Mouse (Mus musculus): ENCODE data around the gene Pi4k2a. TPM values are rescaled to one million over a fixed set of nuclear protein-coding genes. Genes with fewer than 3 reads are reported as not detected.

Gene Pi4k2a
- total and polyA plus RNA-seq, 3 experiments: 7.0 to 23.9 (median 10.0) TPM

DNA sequence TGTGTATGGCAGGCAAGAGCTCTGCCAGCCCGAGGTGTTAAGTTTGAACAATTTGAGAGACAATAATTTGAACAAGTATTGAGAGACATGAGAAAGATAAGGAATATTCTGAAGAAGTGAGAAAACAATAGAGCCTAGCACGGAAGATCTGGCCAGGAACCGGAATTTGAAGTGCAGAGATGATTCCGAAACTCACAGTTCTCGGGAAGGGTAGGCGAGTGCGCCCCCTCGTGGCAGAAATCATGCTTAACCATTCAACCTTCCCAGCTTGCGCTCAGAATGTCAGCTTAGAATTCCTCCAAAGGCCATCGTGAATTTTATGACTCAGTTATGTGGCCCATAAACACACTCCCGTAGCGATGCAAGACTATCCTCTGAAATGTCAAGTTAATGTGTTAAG lies 75.9 kb downstream of the Pi4k2a start (continued):
- peak; percentile 63 for TF ChIP-seq ELF1 (IDR thresholded peaks at IDR 0.05; ENCODE audit: low read depth, low read length)
- no peak for TF ChIP-seq CHD2 (IDR thresholded peaks at IDR 0.05; ENCODE audit: low read length)
- TF ChIP-seq USF1 (IDR thresholded peaks at IDR 0.05; ENCODE audit: low read depth, low read length): no peak
- TF ChIP-seq RAD21 (IDR thresholded peaks at IDR 0.05; ENCODE audit: low read depth, low read length): peak; percentile 92
- TF ChIP-seq SMC3 (IDR thresholded peaks at IDR 0.05; ENCODE audit: low read depth, low read length): peak; percentile 87
- TF ChIP-seq CTCF (conservative IDR thresholded peaks at IDR 0.05 in 1 of 2, IDR thresholded peaks at IDR 0.05 in 1 of 2; ENCODE audit: low read depth in 2 of 2, low read length in 2 of 2): peak; percentile 85 to 97
- TF ChIP-seq GABPA (IDR thresholded peaks at IDR 0.05; ENCODE audit: insufficient replicate concordance, low read depth, low read length): no peak
- TF ChIP-seq PAX5 (IDR thresholded peaks at IDR 0.05; ENCODE audit: low read length): no peak
- TF ChIP-seq MEF2A (IDR thresholded peaks at IDR 0.05; ENCODE audit: borderline replicate concordance, low read depth, low read length): peak; percentile 37; the same call in 1 of the 2 replicates
- no peak for TF ChIP-seq E2F4 (IDR thresholded peaks at IDR 0.05; ENCODE audit: insufficient replicate concordance, low read depth, low read length)
- peak; percentile 48; the same call in 1 of the 2 replicates for TF ChIP-seq NELFE (IDR thresholded peaks at IDR 0.05; ENCODE audit: low read depth, low read length)
- 0 out of 2 replicates have a peak, but pooled peaks have one; percentile 31 for TF ChIP-seq NRF1 (IDR thresholded peaks at IDR 0.05; ENCODE audit: low read depth, low read length)
- TF ChIP-seq CHD1 (IDR thresholded peaks at IDR 0.05; ENCODE audit: low read depth, low read length): no peak
- 0 out of 2 replicates have a peak, but pooled peaks have one; percentile 32 for TF ChIP-seq POLR2A (IDR thresholded peaks at IDR 0.05; ENCODE audit: low read depth, low read length)

DNA sequence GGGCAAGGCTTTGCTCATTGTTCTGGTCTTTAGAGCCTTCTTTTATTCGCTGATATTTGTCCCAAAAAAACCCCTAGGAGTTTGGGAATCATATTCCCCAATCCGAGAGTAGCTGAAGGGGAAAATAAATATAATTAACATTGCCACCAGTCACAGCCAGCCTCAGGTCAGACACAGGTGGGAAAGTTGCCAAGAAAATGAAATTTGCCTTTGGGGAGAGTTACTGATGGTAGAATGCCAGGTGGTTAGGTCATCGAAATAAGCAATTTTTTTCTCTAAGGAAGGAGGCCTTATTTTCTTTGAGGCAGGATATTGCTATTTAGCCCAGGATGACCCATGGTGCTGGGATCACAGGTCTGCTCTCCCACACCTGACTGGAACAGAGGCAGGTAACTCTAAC lies 76.5 kb downstream of the Pi4k2a start:
- no peak overlapping the region for H3K4me2 ChIP-seq (ENCODE audit: insufficient read depth, low read depth, poor library complexity, severe bottlenecking)
- H3K4me1 ChIP-seq (ENCODE audit: control insufficient read depth in 1 of 2, insufficient read depth in 2 of 2): peaks cover 18 to 26% of the 10 kb centered on the region in 2 experiments
- H3K9ac ChIP-seq (ENCODE audit: insufficient read depth, low read depth): no peak overlapping the region
- TF ChIP-seq PAX5 (IDR thresholded peaks at IDR 0.05; ENCODE audit: low read length) (no peak), JUND (conservative IDR thresholded peaks at IDR 0.05; ENCODE audit: low read depth, low read length) (no peak), MAZ (IDR thresholded peaks at IDR 0.05; ENCODE audit: low read depth, low read length) (no peak), ZNF384 (IDR thresholded peaks at IDR 0.05; ENCODE audit: low read depth, low read length) (no peak), ZMIZ1 (IDR thresholded peaks at IDR 0.05; ENCODE audit: low read depth, low read length) (no peak), HCFC1 (IDR thresholded peaks at IDR 0.05; ENCODE audit: low read depth, low read length) (no peak)
- H3K4me3 ChIP-seq (replicated peaks in 1 of 3; ENCODE audit: low read depth in 2 of 3, low read length in 2 of 3, poor library complexity in 1 of 3): no peak overlapping the region
- no peak overlapping the region for H3K27ac ChIP-seq (ENCODE audit: insufficient read depth, low read depth)
- no peaks in the 10 kb centered on the region for H3K36me3 ChIP-seq (replicated peaks in 1 of 2; ENCODE audit: control insufficient read depth in 1 of 2, insufficient read depth in 1 of 2, low read length in 1 of 2)
- dilution Hi-C loops (cut with MboI; ENCODE audit: extremely low pct_ligation_motif_present, extremely low pct_unique_long_range_greater_than_20kb, low sequenced_read_pairs): no loop called here
- H3K9me3 ChIP-seq (replicated peaks; ENCODE audit: low read length): no peaks in the 10 kb centered on the region
- in situ Hi-C loops (cut with MboI; ENCODE audit: low pct_ligation_motif_present, low pct_unique_long_range_greater_than_20kb, low sequenced_read_pairs): no loop called here
- H3K27me3 ChIP-seq (replicated peaks): peaks cover 27% of the 10 kb centered on the region
- H3K79me2 ChIP-seq (replicated peaks; ENCODE audit: control insufficient read depth, extremely low read depth, insufficient read depth, poor library complexity, severe bottlenecking): peaks cover 8% of the 10 kb centered on the region
- DNase-seq (ENCODE audit: extremely low read depth): no peak

DNA sequence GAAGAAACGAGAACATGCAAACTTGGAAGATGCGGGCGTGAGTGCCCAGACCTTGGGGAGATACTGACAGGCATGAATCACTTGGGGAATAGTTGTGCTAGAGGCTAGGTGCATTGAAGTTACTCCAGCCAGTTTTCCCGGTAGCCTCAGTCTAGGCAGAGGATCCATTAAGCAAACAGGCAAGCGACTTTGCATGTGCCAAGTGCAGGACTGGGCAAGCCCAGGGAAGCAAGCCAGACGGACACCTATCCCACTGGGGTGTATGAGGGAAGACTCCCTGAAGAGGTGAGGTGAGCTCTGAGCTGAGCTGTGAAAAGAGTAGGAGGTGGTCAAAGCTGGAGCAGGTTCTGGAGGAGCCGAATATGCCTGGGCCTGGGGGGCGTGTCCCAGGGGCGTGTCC lies 77.2 kb downstream of the Pi4k2a start:
- peaks cover 18 to 32% of the 10 kb centered on the region in 2 experiments for H3K4me1 ChIP-seq (ENCODE audit: control insufficient read depth in 1 of 2, insufficient read depth in 2 of 2)
- no peak overlapping the region for H3K4me2 ChIP-seq (ENCODE audit: insufficient read depth, low read depth, poor library complexity, severe bottlenecking)
- dilution Hi-C loops (cut with MboI; ENCODE audit: extremely low pct_ligation_motif_present, extremely low pct_unique_long_range_greater_than_20kb, low sequenced_read_pairs) (no loop called here), in situ Hi-C loops (cut with MboI; ENCODE audit: low pct_ligation_motif_present, low pct_unique_long_range_greater_than_20kb, low sequenced_read_pairs) (no loop called here)
- no peak for TF ChIP-seq USF1 (IDR thresholded peaks at IDR 0.05; ENCODE audit: low read depth, low read length)
- no peak for TF ChIP-seq RCOR1 (conservative IDR thresholded peaks at IDR 0.05; ENCODE audit: low read depth, low read length)
- TF ChIP-seq ZC3H11A (IDR thresholded peaks at IDR 0.05; ENCODE audit: low read depth, low read length): no peak
- no peak for TF ChIP-seq GABPA (IDR thresholded peaks at IDR 0.05; ENCODE audit: insufficient replicate concordance, low read depth, low read length)
- TF ChIP-seq TCF12 (IDR thresholded peaks at IDR 0.05; ENCODE audit: low read depth, low read length): no peak
- no peak for TF ChIP-seq JUN (IDR thresholded peaks at IDR 0.05; ENCODE audit: insufficient read depth, low read depth, low read length)
- TF ChIP-seq ZKSCAN1 (IDR thresholded peaks at IDR 0.05; ENCODE audit: borderline replicate concordance, low read depth, low read length): no peak
- TF ChIP-seq BHLHE40 (IDR thresholded peaks at IDR 0.05; ENCODE audit: low read depth, low read length): no peak
- TF ChIP-seq POLR2A (IDR thresholded peaks at IDR 0.05; ENCODE audit: low read depth, low read length): no peak
- TF ChIP-seq MAFK (IDR thresholded peaks at IDR 0.05; ENCODE audit: insufficient replicate concordance, low read length): no peak
- no peak for TF ChIP-seq SMC3 (IDR thresholded peaks at IDR 0.05; ENCODE audit: low read depth, low read length)
- no peak for TF ChIP-seq TBP (conservative IDR thresholded peaks at IDR 0.05; ENCODE audit: low read depth, low read length)
- TF ChIP-seq MEF2A (IDR thresholded peaks at IDR 0.05; ENCODE audit: borderline replicate concordance, low read depth, low read length): no peak
- TF ChIP-seq E2F4 (IDR thresholded peaks at IDR 0.05; ENCODE audit: insufficient replicate concordance, low read depth, low read length): no peak
- TF ChIP-seq MYC (IDR thresholded peaks at IDR 0.05; ENCODE audit: low read depth, low read length): no peak
- no peak for TF ChIP-seq ELF1 (IDR thresholded peaks at IDR 0.05; ENCODE audit: low read depth, low read length)
- H3K27ac ChIP-seq (ENCODE audit: insufficient read depth, low read depth): no peak overlapping the region
- DNase-seq (ENCODE audit: extremely low read depth): no peak
- H3K36me3 ChIP-seq (replicated peaks in 1 of 2; ENCODE audit: control insufficient read depth in 1 of 2, insufficient read depth in 1 of 2, low read length in 1 of 2): no peaks in the 10 kb centered on the region
- H3K4me3 ChIP-seq (replicated peaks in 1 of 3; ENCODE audit: low read depth in 2 of 3, low read length in 2 of 3, poor library complexity in 1 of 3): no peak overlapping the region
- H3K9me3 ChIP-seq (replicated peaks; ENCODE audit: low read length): no peaks in the 10 kb centered on the region
- no peak overlapping the region for H3K9ac ChIP-seq (ENCODE audit: insufficient read depth, low read depth)
- peaks cover 13% of the 10 kb centered on the region for H3K79me2 ChIP-seq (replicated peaks; ENCODE audit: control insufficient read depth, extremely low read depth, insufficient read depth, poor library complexity, severe bottlenecking)
- H3K27me3 ChIP-seq (replicated peaks): peaks cover 27% of the 10 kb centered on the region
